Mouse (Mus musculus) mouse embryonic stem cell (cell line): ENCODE data around the gene Rps6ka1.

Source experiments
- in situ Hi-C, 2 experiments: fragments of 300-500 bp; cut with MboI; formaldehyde crosslinking; loops; 1 replicate in 1 of 2; 3 replicates in 1 of 2; pipeline ENCODE4 v1.14.3; 2019 to 2020; ENCODE audit warnings: low sequenced_read_pairs in 2 of 2, low pct_unique_long_range_greater_than_20kb in 1 of 2, mixed read lengths in 1 of 2; ENCODE audit not compliant: unreplicated experiment in 1 of 2

The Rps6ka1 gene

GRCm38 (mm10) chr4:133899241-133899800 is 11.7 kb upstream of the Rps6ka1 start:
- in situ Hi-C loops: no loop called here

- in situ Hi-C loops: no loop called here
Observed at GRCm38 (mm10) chr4:133898151-133898550, 10.6 kb upstream of the Rps6ka1 start.

- in situ Hi-C loops: no loop called here
Observed at GRCm38 (mm10) chr4:133897431-133897891, 9.9 kb upstream of the Rps6ka1 start.

- in situ Hi-C loops: no loop called here
Observed at GRCm38 (mm10) chr4:133896984-133897383, 9.4 kb upstream of the Rps6ka1 start.

GRCm38 (mm10) chr4:133896002-133896401 is 8.4 kb upstream of the Rps6ka1 start:
- in situ Hi-C loops: no loop called here

GRCm38 (mm10) chr4:133887249-133887648 is 348 bp downstream of the Rps6ka1 start:
- in situ Hi-C loops: no loop called here

GRCm38 (mm10) chr4:133885991-133886501 is 1.6 kb downstream of the Rps6ka1 start:
- in situ Hi-C loops: no loop called here

- in situ Hi-C loops: no loop called here
Observed at GRCm38 (mm10) chr4:133885331-133885730, 2.3 kb downstream of the Rps6ka1 start.

- in situ Hi-C loops: no loop called here
Observed at GRCm38 (mm10) chr4:133884888-133885287, 2.7 kb downstream of the Rps6ka1 start.

GRCm38 (mm10) chr4:133884127-133884753 is 3.4 kb downstream of the Rps6ka1 start:
- in situ Hi-C loops: no loop called here

GRCm38 (mm10) chr4:133881851-133882250 is 5.7 kb downstream of the Rps6ka1 start:
- in situ Hi-C loops: no loop called here

- in situ Hi-C loops: no loop called here
Observed at GRCm38 (mm10) chr4:133881399-133881798, 6.2 kb downstream of the Rps6ka1 start.

- in situ Hi-C loops: no loop called here
Observed at GRCm38 (mm10) chr4:133879145-133879902, 8.3 kb downstream of the Rps6ka1 start.

GRCm38 (mm10) chr4:133877850-133878755 is 9.5 kb downstream of the Rps6ka1 start:
- in situ Hi-C loops: no loop called here

GRCm38 (mm10) chr4:133874865-133875517 is 12.6 kb downstream of the Rps6ka1 start:
- in situ Hi-C loops: no loop called here

GRCm38 (mm10) chr4:133873926-133874864 is 13.4 kb downstream of the Rps6ka1 start:
- in situ Hi-C loops: no loop called here

- in situ Hi-C loops: no loop called here
Observed at GRCm38 (mm10) chr4:133873431-133873851, 14.2 kb downstream of the Rps6ka1 start.
